Mouse (Mus musculus): ENCODE data around the gene Hoxc12.

- TF ChIP-seq POLR2A (IDR thresholded peaks at IDR 0.05; ENCODE audit: low read depth, low read length) (no peak), CTCF (IDR thresholded peaks at IDR 0.05; ENCODE audit: borderline replicate concordance, insufficient read depth, low read length) (no peak)
Observed at GRCm38 (mm10) chr15:102954192-102955006, 17.8 kb downstream of the Hoxc12 start, which contains the start of gene Hoxc11.
